Mouse (Mus musculus): ENCODE measurements around the gene Rfc2. TPM values are rescaled to one million over a fixed set of nuclear protein-coding genes. Genes with fewer than 3 reads are reported as not detected.

The Rfc2 gene
- polyA plus RNA-seq, 1 experiment from 2014 or later = 324 TPM

- ATAC-seq (ENCODE audit: insufficient read depth, low FRiP score, low TSS enrichment) (no peak), DNase-seq (ENCODE audit: low spot score) (no peak)
- 72% methylated on average over 5 of the region's 5 CpGs for WGBS
- no peak overlapping the region for H3K27ac ChIP-seq (ENCODE audit: low read depth, low read length)
- H3K4me2 ChIP-seq (ENCODE audit: low read depth) = no peak overlapping the region
- H3K27me3 ChIP-seq (ENCODE audit: control insufficient read depth, insufficient read depth, low read length) = no peaks in the 10 kb centered on the region
- H3K9ac ChIP-seq (ENCODE audit: low read length) = no peak overlapping the region
- no peak overlapping the region for H3K4me3 ChIP-seq (ENCODE audit: low read depth, low read length)
- no peaks in the 10 kb centered on the region for H3K36me3 ChIP-seq (ENCODE audit: control insufficient read depth, insufficient read depth, low read length)
- no peaks in the 10 kb centered on the region for H3K4me1 ChIP-seq (ENCODE audit: control insufficient read depth, insufficient read depth, low read length)
- no peaks in the 10 kb centered on the region for H3K9me3 ChIP-seq (ENCODE audit: control insufficient read depth, low read length)
Measured at GRCm38 (mm10) chr5:134607121-134607520, 26.0 kb downstream of the Rfc2 start.

GRCm38 (mm10) chr5:134609916-134610643, 28.9 kb downstream of the Rfc2 start:
- 88% methylated on average over 12 of the region's 12 CpGs for WGBS
- H3K27ac ChIP-seq (ENCODE audit: low read depth, low read length) = no peak overlapping the region

GRCm38 (mm10) chr5:134611810-134612521, 30.8 kb downstream of the Rfc2 start:
- WGBS = 58% methylated on average over 8 of the region's 8 CpGs

More at GRCm38 (mm10) chr5:134609916-134610643, 28.9 kb downstream of the Rfc2 start:
- ATAC-seq (ENCODE audit: insufficient read depth, low FRiP score, low TSS enrichment) (no peak), DNase-seq (ENCODE audit: low spot score) (no peak)
- no peak overlapping the region for H3K4me3 ChIP-seq (ENCODE audit: low read depth, low read length)
- H3K27me3 ChIP-seq (ENCODE audit: control insufficient read depth, insufficient read depth, low read length) = no peaks in the 10 kb centered on the region
- no peak overlapping the region for H3K9ac ChIP-seq (ENCODE audit: low read length)
- H3K36me3 ChIP-seq (ENCODE audit: control insufficient read depth, insufficient read depth, low read length) = peaks cover 3% of the 10 kb centered on the region; the same call in 1 of the 2 replicates
- no peaks in the 10 kb centered on the region for H3K4me1 ChIP-seq (ENCODE audit: control insufficient read depth, insufficient read depth, low read length)
- no peaks in the 10 kb centered on the region for H3K9me3 ChIP-seq (ENCODE audit: control insufficient read depth, low read length)
- H3K4me2 ChIP-seq (ENCODE audit: low read depth) = no peak overlapping the region

GRCm38 (mm10) chr5:134613727-134614126, 32.6 kb downstream of the Rfc2 start:
- no peaks in the 10 kb centered on the region for H3K27me3 ChIP-seq (ENCODE audit: control insufficient read depth, insufficient read depth, low read length)
- H3K27ac ChIP-seq (ENCODE audit: low read depth, low read length) = no peak overlapping the region
- 80% methylated on average over 9 of the region's 9 CpGs for WGBS
- H3K4me3 ChIP-seq (ENCODE audit: low read depth, low read length) = no peak overlapping the region
- H3K4me2 ChIP-seq (ENCODE audit: low read depth) = no peak overlapping the region
- ATAC-seq (ENCODE audit: insufficient read depth, low FRiP score, low TSS enrichment) (no peak), DNase-seq (ENCODE audit: low spot score) (no peak)
- no peaks in the 10 kb centered on the region for H3K4me1 ChIP-seq (ENCODE audit: control insufficient read depth, insufficient read depth, low read length)
- no peaks in the 10 kb centered on the region for H3K9me3 ChIP-seq (ENCODE audit: control insufficient read depth, low read length)
- H3K36me3 ChIP-seq (ENCODE audit: control insufficient read depth, insufficient read depth, low read length) = peaks cover 7% of the 10 kb centered on the region
- no peak overlapping the region for H3K9ac ChIP-seq (ENCODE audit: low read length)

More at GRCm38 (mm10) chr5:134611810-134612521, 30.8 kb downstream of the Rfc2 start:
- Histone ChIP-seq H3K9me3 (ENCODE audit: control insufficient read depth, low read length) (no peaks in the 10 kb centered on the region), H3K36me3 (ENCODE audit: control insufficient read depth, insufficient read depth, low read length) (peaks cover 3% of the 10 kb centered on the region; the same call in 1 of the 2 replicates), H3K27ac (ENCODE audit: low read depth, low read length) (no peak overlapping the region), H3K27me3 (ENCODE audit: control insufficient read depth, insufficient read depth, low read length) (no peaks in the 10 kb centered on the region), H3K4me1 (ENCODE audit: control insufficient read depth, insufficient read depth, low read length) (no peaks in the 10 kb centered on the region), H3K4me2 (ENCODE audit: low read depth) (no peak overlapping the region), H3K9ac (ENCODE audit: low read length) (no peak overlapping the region), H3K4me3 (ENCODE audit: low read depth, low read length) (no peak overlapping the region)
- ATAC-seq (ENCODE audit: insufficient read depth, low FRiP score, low TSS enrichment) (no peak), DNase-seq (ENCODE audit: low spot score) (peak; percentile 26)

DNA sequence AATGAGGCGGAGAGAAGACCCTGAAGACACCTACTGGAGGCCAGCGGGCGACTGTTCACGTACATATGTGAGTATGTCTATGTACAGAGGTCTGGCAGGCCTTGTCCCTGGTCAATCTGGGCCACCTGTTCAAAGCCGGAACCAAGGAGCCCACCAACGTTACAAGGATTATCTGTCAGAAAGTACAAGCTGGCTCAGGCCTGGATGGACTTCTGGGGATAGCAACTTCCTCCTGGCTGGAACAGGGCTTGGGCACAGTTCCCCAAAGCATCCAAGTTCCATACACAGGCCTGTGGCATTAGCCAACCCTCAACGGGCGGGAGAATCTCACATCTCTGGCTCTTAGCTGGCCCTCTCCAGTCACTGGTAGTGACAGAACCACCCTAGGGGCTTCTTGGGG, 33.1 kb downstream of the Rfc2 start:
- DNase-seq (ENCODE audit: low spot score) (no peak), ATAC-seq (ENCODE audit: insufficient read depth, low FRiP score, low TSS enrichment) (no peak)
- Histone ChIP-seq H3K36me3 (ENCODE audit: control insufficient read depth, insufficient read depth, low read length) (peaks cover 11% of the 10 kb centered on the region), H3K4me2 (ENCODE audit: low read depth) (no peak overlapping the region), H3K27ac (ENCODE audit: low read depth, low read length) (no peak overlapping the region), H3K27me3 (ENCODE audit: control insufficient read depth, insufficient read depth, low read length) (no peaks in the 10 kb centered on the region), H3K9ac (ENCODE audit: low read length) (no peak overlapping the region), H3K9me3 (ENCODE audit: control insufficient read depth, low read length) (no peaks in the 10 kb centered on the region), H3K4me3 (ENCODE audit: low read depth, low read length) (no peak overlapping the region), H3K4me1 (ENCODE audit: control insufficient read depth, insufficient read depth, low read length) (no peaks in the 10 kb centered on the region)
- WGBS = 91% methylated on average over 8 of the region's 8 CpGs

- WGBS = 84% methylated on average over 7 of the region's 7 CpGs
- no peak within 1 kb of the TSS for H3K27ac ChIP-seq (ENCODE audit: low read depth, low read length)
- no peak within 1 kb of the TSS for H3K4me2 ChIP-seq (ENCODE audit: low read depth)
- no peaks in the 10 kb centered on the region for H3K4me1 ChIP-seq (ENCODE audit: control insufficient read depth, insufficient read depth, low read length)
- no peak within 1 kb of the TSS for H3K4me3 ChIP-seq (ENCODE audit: low read depth, low read length)
- DNase-seq (ENCODE audit: low spot score) (no peak), ATAC-seq (ENCODE audit: insufficient read depth, low FRiP score, low TSS enrichment) (no peak)
- no peak within 1 kb of the TSS for H3K9ac ChIP-seq (ENCODE audit: low read length)
- H3K27me3 ChIP-seq (ENCODE audit: control insufficient read depth, insufficient read depth, low read length) = no peaks in the 10 kb centered on the region
- no peaks in the 10 kb centered on the region for H3K9me3 ChIP-seq (ENCODE audit: control insufficient read depth, low read length)
- H3K36me3 ChIP-seq (ENCODE audit: control insufficient read depth, insufficient read depth, low read length) = peaks cover 13% of the 10 kb centered on the region
Measured at GRCm38 (mm10) chr5:134614802-134615201, 33.6 kb downstream of the Rfc2 start, which contains the start of gene Lat2. TSS of gene Lat2 (minus strand) at chr5:134615025.

DNA sequence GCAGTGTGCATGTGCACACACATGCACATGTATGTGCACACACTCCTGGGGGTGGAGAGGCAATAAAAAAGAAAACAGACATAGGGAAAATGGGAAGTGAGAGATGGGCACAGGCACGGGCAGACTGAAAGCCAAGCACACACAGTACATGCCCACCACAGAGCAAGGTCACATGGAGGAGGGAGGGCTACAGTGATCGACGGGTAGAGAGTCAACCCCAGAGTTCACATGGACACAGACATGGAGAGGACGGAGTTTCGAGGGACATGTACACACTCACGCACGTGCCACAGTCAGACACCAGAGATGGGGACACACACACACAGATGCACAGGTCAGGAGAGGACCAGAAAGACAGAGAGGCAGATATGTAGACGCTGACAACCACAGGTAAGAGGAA, 34.2 kb downstream of the Rfc2 start:
- Histone ChIP-seq H3K9me3 (ENCODE audit: control insufficient read depth, low read length) (no peaks in the 10 kb centered on the region), H3K9ac (ENCODE audit: low read length) (no peak overlapping the region), H3K4me2 (ENCODE audit: low read depth) (no peak overlapping the region), H3K27ac (ENCODE audit: low read depth, low read length) (no peak overlapping the region), H3K27me3 (ENCODE audit: control insufficient read depth, insufficient read depth, low read length) (no peaks in the 10 kb centered on the region), H3K4me1 (ENCODE audit: control insufficient read depth, insufficient read depth, low read length) (no peaks in the 10 kb centered on the region), H3K36me3 (ENCODE audit: control insufficient read depth, insufficient read depth, low read length) (peaks cover 17% of the 10 kb centered on the region), H3K4me3 (ENCODE audit: low read depth, low read length) (no peak overlapping the region)
- DNase-seq (ENCODE audit: low spot score) (no peak), ATAC-seq (ENCODE audit: insufficient read depth, low FRiP score, low TSS enrichment) (no peak)
- WGBS = 89% methylated on average over 8 of the region's 8 CpGs

DNA sequence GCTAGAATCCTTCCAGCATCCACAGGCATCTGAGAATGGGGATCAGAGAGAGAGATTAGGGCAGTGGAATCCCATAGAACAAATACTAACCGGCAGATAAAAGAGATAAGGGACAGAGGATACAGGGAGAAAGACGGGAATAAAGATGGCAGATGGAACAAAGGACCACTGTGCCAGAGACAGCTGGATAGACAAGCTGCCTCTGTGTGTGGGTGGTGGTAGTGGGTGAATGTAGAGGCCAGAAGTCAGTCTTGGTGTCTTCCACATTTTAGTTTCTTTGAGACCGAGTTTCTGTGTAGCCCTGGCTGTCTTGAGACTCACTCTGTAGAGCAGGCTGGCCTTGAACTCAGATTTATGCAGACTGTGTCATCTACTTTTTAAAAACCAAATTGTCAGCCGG, 34.6 kb downstream of the Rfc2 start:
- DNase-seq (ENCODE audit: low spot score) (no peak), ATAC-seq (ENCODE audit: insufficient read depth, low FRiP score, low TSS enrichment) (no peak)
- Histone ChIP-seq H3K9ac (ENCODE audit: low read length) (no peak overlapping the region), H3K4me3 (ENCODE audit: low read depth, low read length) (no peak overlapping the region), H3K27ac (ENCODE audit: low read depth, low read length) (no peak overlapping the region), H3K4me1 (ENCODE audit: control insufficient read depth, insufficient read depth, low read length) (no peaks in the 10 kb centered on the region), H3K4me2 (ENCODE audit: low read depth) (no peak overlapping the region), H3K9me3 (ENCODE audit: control insufficient read depth, low read length) (no peaks in the 10 kb centered on the region), H3K27me3 (ENCODE audit: control insufficient read depth, insufficient read depth, low read length) (no peaks in the 10 kb centered on the region), H3K36me3 (ENCODE audit: control insufficient read depth, insufficient read depth, low read length) (peaks cover 21% of the 10 kb centered on the region)
- 79% methylated on average over 4 of the region's 4 CpGs for WGBS

DNA sequence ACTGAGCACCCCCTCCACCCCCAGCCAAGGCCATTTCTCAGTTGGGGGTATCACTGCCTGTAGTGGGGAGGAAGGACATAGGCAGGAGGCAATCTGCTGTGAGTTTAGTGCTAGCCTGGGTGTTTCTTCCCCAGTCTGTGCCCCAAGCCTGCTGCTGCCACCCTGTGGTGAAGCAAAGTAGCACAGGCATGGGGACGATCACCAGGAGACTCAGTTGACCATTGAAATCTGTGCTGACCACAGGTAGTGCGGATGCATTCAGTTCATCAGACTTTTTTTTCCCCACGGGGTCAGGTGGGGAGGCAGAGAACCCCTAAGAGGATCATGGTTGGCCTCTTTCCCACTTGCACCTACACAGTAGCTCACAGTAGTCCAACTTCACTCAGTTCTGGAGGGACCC, 35.9 kb downstream of the Rfc2 start:
- Histone ChIP-seq H3K27ac (ENCODE audit: low read depth, low read length) (no peak overlapping the region), H3K9me3 (ENCODE audit: control insufficient read depth, low read length) (no peaks in the 10 kb centered on the region), H3K27me3 (ENCODE audit: control insufficient read depth, insufficient read depth, low read length) (no peaks in the 10 kb centered on the region), H3K4me3 (ENCODE audit: low read depth, low read length) (no peak overlapping the region), H3K4me1 (ENCODE audit: control insufficient read depth, insufficient read depth, low read length) (no peaks in the 10 kb centered on the region), H3K4me2 (ENCODE audit: low read depth) (no peak overlapping the region), H3K9ac (ENCODE audit: low read length) (no peak overlapping the region), H3K36me3 (ENCODE audit: control insufficient read depth, insufficient read depth, low read length) (peaks cover 34% of the 10 kb centered on the region)
- DNase-seq (ENCODE audit: low spot score) (peak; percentile 55), ATAC-seq (ENCODE audit: insufficient read depth, low FRiP score, low TSS enrichment) (no peak)
- 56% methylated on average over 3 of the region's 3 CpGs for WGBS

All from neural tube, embryonic 11.5 days (tissue).